ENCODE assay signal across 9 mouse cellular contexts in genomic region chr5:90194831-90195230, GRCm38 (mm10). TPM values are rescaled to one million over a fixed set of nuclear protein-coding genes. Genes with fewer than 3 reads are reported as not detected.
DNase-seq lines count a peak whose midpoint lies in the region; ATAC-seq lines count a peak whose summit lies in the region.
"Had no signal": no experiment of that assay in that cellular context is flagged by ENCODE, and none has a peak within 500 bp of the region (broad histone marks: within the 10 kb centered on the region; RNA-seq: fewer than 3 reads in every experiment).

No protein-coding gene starts in this region.

- DNase-seq in kidney, adult 18-20 months: peak; percentile 49
- DNase-seq in kidney, adult 11 months: no peak
- DNase-seq in adrenal gland, postnatal 25 days: peak; percentile 60
- DNase-seq in fibroblast of lung, adult 2 months (ENCODE audit: low read depth): peak; percentile 32
- peak; percentile 92 for DNase-seq in hindbrain, embryonic 14.5 days (ENCODE audit: low spot score)
- DNase-seq in left cerebral cortex, postnatal 10 days (ENCODE audit: extremely low spot score in 1 of 2, low spot score in 2 of 2): peak; percentile 61 to 74
- DNase-seq in urinary bladder, postnatal 25 days (ENCODE audit: low spot score): peak; percentile 60

- peak; percentile 84 for ATAC-seq in hindbrain, embryonic 14.5 days (ENCODE audit: low FRiP score)
- ATAC-seq in midbrain, embryonic 16.5 days: peak; percentile 84

- H3K4me2 ChIP-seq in hindbrain, embryonic 14.5 days (replicated peaks): no peak overlapping the region
- H3K4me2 ChIP-seq in midbrain, embryonic 16.5 days (ENCODE audit: low read length): no peak overlapping the region

- no peaks in the 10 kb centered on the region for H3K36me3 ChIP-seq in hindbrain, embryonic 14.5 days (replicated peaks; ENCODE audit: control insufficient read depth, insufficient read depth)
- no peaks in the 10 kb centered on the region for H3K36me3 ChIP-seq in midbrain, embryonic 16.5 days (ENCODE audit: control insufficient read depth, insufficient read depth, low read length)

- no peak overlapping the region for H3K4me3 ChIP-seq in hindbrain, embryonic 14.5 days (replicated peaks; ENCODE audit: low read length)
- no peak overlapping the region for H3K4me3 ChIP-seq in midbrain, embryonic 16.5 days (ENCODE audit: low read depth, low read length)

- no peak overlapping the region for H3K27ac ChIP-seq in hindbrain, embryonic 14.5 days
- no peak overlapping the region for H3K27ac ChIP-seq in midbrain, embryonic 16.5 days (ENCODE audit: low read length)
- H3K27ac ChIP-seq: macrophage had no signal

- no peaks in the 10 kb centered on the region for H3K4me1 ChIP-seq in hindbrain, embryonic 14.5 days (replicated peaks; ENCODE audit: control insufficient read depth, insufficient read depth, low read length)
- no peaks in the 10 kb centered on the region for H3K4me1 ChIP-seq in midbrain, embryonic 16.5 days (ENCODE audit: control insufficient read depth, insufficient read depth, low read length)

- WGBS in hindbrain, embryonic 14.5 days: 28% methylated on average over 6 of the region's 6 CpGs
- WGBS in midbrain, embryonic 16.5 days: 31% methylated on average over 6 of the region's 6 CpGs

- H3K9me3 ChIP-seq in hindbrain, embryonic 14.5 days (ENCODE audit: control insufficient read depth, low read length): no peaks in the 10 kb centered on the region
- no peaks in the 10 kb centered on the region for H3K9me3 ChIP-seq in midbrain, embryonic 16.5 days (replicated peaks; ENCODE audit: control insufficient read depth, low read length, poor library complexity, severe bottlenecking)

- no peaks in the 10 kb centered on the region for H3K27me3 ChIP-seq in hindbrain, embryonic 14.5 days (ENCODE audit: control insufficient read depth, insufficient read depth, low read length)
- H3K27me3 ChIP-seq in midbrain, embryonic 16.5 days (ENCODE audit: control insufficient read depth, insufficient read depth, low read depth, low read length): no peaks in the 10 kb centered on the region

- no peak overlapping the region for H3K9ac ChIP-seq in hindbrain, embryonic 14.5 days
- no peak overlapping the region for H3K9ac ChIP-seq in midbrain, embryonic 16.5 days (ENCODE audit: low read depth, low read length)

- intact Hi-C loops in left cerebral cortex, postnatal 10 days (cut with DNase I): loop anchor here (5.0 to 10.0 kb wide), 4 partner anchors 213 to 783 kb away; partner anchors contain the start of gene Npffr2

RNA-seq across cellular contexts. Expression of gene Cox18, which starts 29.0 kb away (rescaled TPM):
- 76.8 and 80.9 TPM in 2 replicates for total RNA-seq in adrenal gland, postnatal 25 days (2021)
- 35.0 and 39.6 TPM in 2 replicates for polyA plus RNA-seq in hindbrain, embryonic 14.5 days (2014; fragmentation: Nextera tagmentation; extraction: Ambion mirVana)
- 10 to 100 TPM; 26.5 to 31.3 TPM for total RNA-seq in left cerebral cortex, postnatal 10 days (2021)
- 36.8 and 41.8 TPM in 2 replicates for polyA plus RNA-seq in midbrain, embryonic 16.5 days (2015; fragmentation: Nextera tagmentation; extraction: Ambion mirVana)
